Mouse (Mus musculus) lung, embryonic 14.5 days (tissue): ENCODE measurements at regions not wholly inside any gene's neighbourhood (a gene's known extent, or its start where the extent isn't known, plus 50 kb on each side); places are given as distances from the start of the nearest gene placed in this dataset.

Experiments used
- ATAC-seq: fragments of 200-750 bp; cut with Nextera tagmentation; 2 replicates; pipeline ENCODE4 v1.8.0; 2017; ENCODE audit warnings: mild to moderate bottlenecking, moderate TSS enrichment, moderate library complexity; ENCODE audit not compliant: insufficient read depth
- DNase-seq: peaks from one replicate; pipeline ENCODE4 v3.0.0-alpha.2; 2015
- H3K27ac ChIP-seq: fragments of 300-500 bp; sonication (generic); 2 replicates; pipeline ENCODE4 v1.5.1; 2014; ENCODE audit warnings: low read depth, mild to moderate bottlenecking, moderate library complexity
- H3K27me3 ChIP-seq: fragments of 300-500 bp; sonication (generic); 2 replicates; pipeline ENCODE4 v1.6.1; 2014; ENCODE audit warnings: low read length, control low read depth; ENCODE audit not compliant: insufficient read depth
- H3K36me3 ChIP-seq: fragments of 300-500 bp; sonication (generic); 2 replicates; pipeline ENCODE4 v1.6.1; 2014; ENCODE audit warnings: control low read depth; ENCODE audit not compliant: insufficient read depth
- H3K4me1 ChIP-seq: fragments of 300-500 bp; sonication (generic); 2 replicates; pipeline ENCODE4 v1.6.1; 2014; ENCODE audit warnings: antibody characterized with exemption, control low read depth; ENCODE audit not compliant: insufficient read depth
- H3K4me2 ChIP-seq: fragments of 300-500 bp; sonication (generic); 2 replicates; pipeline ENCODE4 v1.6.1; 2014; ENCODE audit warnings: mild to moderate bottlenecking
- H3K4me3 ChIP-seq: fragments of 300-500 bp; sonication (generic); 2 replicates; pipeline ENCODE4 v1.5.1; 2014; ENCODE audit warnings: low read depth, low read length
- H3K9ac ChIP-seq: fragments of 300-500 bp; sonication (generic); 2 replicates; pipeline ENCODE4 v1.6.1; 2014
- H3K9me3 ChIP-seq: fragments of 300-500 bp; sonication (generic); 2 replicates; pipeline ENCODE4 v1.6.1; 2016; ENCODE audit warnings: low read depth, low read length, control low read depth
- CTCF ChIP-seq: IDR thresholded peaks from 2 replicates; pipeline ENCODE4 v1.5.1; 2016; ENCODE audit warnings: antibody characterized with exemption, low read depth

DNA sequence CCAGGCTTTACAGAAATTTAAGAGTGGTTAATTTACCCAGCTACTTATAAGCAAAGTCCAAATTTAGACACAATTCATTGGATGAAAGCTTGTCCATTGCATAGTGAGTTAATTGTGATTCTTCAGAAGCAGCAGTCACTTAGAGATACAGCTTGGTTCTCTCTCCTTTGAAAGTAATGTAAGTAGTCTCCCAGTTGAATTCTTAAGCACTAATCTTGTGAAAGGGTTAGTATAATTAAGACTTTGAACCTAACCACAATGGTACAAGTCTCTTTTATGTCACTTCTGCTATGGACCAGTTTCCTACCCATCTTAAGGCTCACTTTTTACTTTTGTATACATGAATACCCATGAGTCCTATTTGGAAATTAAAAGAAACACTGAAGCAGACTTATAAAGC, 1252.9 kb downstream of the Fam181b start:
- ATAC-seq, result no peak
- TF ChIP-seq CTCF, result no peak
- no peak overlapping the region for H3K27ac ChIP-seq
- H3K9me3 ChIP-seq, result no peaks in the 10 kb centered on the region
- no peak overlapping the region for H3K4me2 ChIP-seq
- H3K4me3 ChIP-seq, result no peak overlapping the region
- DNase-seq, result no peak
- H3K4me1 ChIP-seq, result no peaks in the 10 kb centered on the region
- H3K36me3 ChIP-seq, result no peaks in the 10 kb centered on the region
- H3K9ac ChIP-seq, result no peak overlapping the region
- H3K27me3 ChIP-seq, result no peaks in the 10 kb centered on the region
